Mouse (Mus musculus) telencephalon, adult 2 months (tissue): ENCODE measurements at regions not wholly inside any gene's neighbourhood (a gene's known extent, or its start where the extent isn't known, plus 50 kb on each side); places are given as distances from the start of the nearest gene placed in this dataset.

Experiments used
- DNase-seq: peaks from one replicate; pipeline ENCODE4 v3.0.0-alpha.2; 2011; ENCODE audit warnings: low read depth, low spot score

GRCm38 (mm10) chr12:64736008-64736663, 181.6 kb upstream of the Gm527 start:
- DNase-seq = no peak

- DNase-seq = no peak
Observed at GRCm38 (mm10) chr12:64703419-64703818, 214.3 kb upstream of the Gm527 start.

- DNase-seq = no peak
Observed at GRCm38 (mm10) chr12:64701066-64701465, 216.6 kb upstream of the Gm527 start.

GRCm38 (mm10) chr12:64695343-64695742, 220.9 kb upstream of the Fscb start:
- no peak for DNase-seq

GRCm38 (mm10) chr12:64692196-64693169, 218.0 kb upstream of the Fscb start:
- DNase-seq = no peak

GRCm38 (mm10) chr12:64689642-64690041, 215.2 kb upstream of the Fscb start:
- no peak for DNase-seq

GRCm38 (mm10) chr12:64688618-64689017, 214.1 kb upstream of the Fscb start:
- no peak for DNase-seq

- DNase-seq = peak; percentile 40
Observed at GRCm38 (mm10) chr12:64640864-64641416, 166.4 kb upstream of the Fscb start.

- DNase-seq = no peak
Observed at GRCm38 (mm10) chr12:64614877-64615276, 140.4 kb upstream of the Fscb start.
